Mouse (Mus musculus): Measurements from ENCODE around the gene Dnajc28. TPM values are rescaled to one million over a fixed set of nuclear protein-coding genes. Genes with fewer than 3 reads are reported as not detected.

The Dnajc28 gene
- polyA plus RNA-seq, 1 experiment from 2014 or later: 3.8 TPM

- WGBS: 77% methylated on average over 6 of the region's 6 CpGs
- H3K27me3 ChIP-seq (ENCODE audit: insufficient read depth, low read length): no peaks in the 10 kb centered on the region
- H3K4me1 ChIP-seq (ENCODE audit: insufficient read depth, low read length): no peaks in the 10 kb centered on the region
- no peak overlapping the region for H3K9ac ChIP-seq (replicated peaks; ENCODE audit: low read length)
- no peak overlapping the region for H3K4me2 ChIP-seq (replicated peaks; ENCODE audit: low read depth, low read length)
- H3K36me3 ChIP-seq (ENCODE audit: insufficient read depth, low read length): no peaks in the 10 kb centered on the region
- no peak overlapping the region for H3K27ac ChIP-seq (ENCODE audit: low read length)
- H3K4me3 ChIP-seq (ENCODE audit: low read length): no peak overlapping the region
- no peaks in the 10 kb centered on the region for H3K9me3 ChIP-seq (ENCODE audit: low read length)
- ATAC-seq (ENCODE audit: low FRiP score, low TSS enrichment): no peak
Observed at GRCm38 (mm10) chr16:91614552-91614951, 4.3 kb downstream of the Dnajc28 start.

DNA sequence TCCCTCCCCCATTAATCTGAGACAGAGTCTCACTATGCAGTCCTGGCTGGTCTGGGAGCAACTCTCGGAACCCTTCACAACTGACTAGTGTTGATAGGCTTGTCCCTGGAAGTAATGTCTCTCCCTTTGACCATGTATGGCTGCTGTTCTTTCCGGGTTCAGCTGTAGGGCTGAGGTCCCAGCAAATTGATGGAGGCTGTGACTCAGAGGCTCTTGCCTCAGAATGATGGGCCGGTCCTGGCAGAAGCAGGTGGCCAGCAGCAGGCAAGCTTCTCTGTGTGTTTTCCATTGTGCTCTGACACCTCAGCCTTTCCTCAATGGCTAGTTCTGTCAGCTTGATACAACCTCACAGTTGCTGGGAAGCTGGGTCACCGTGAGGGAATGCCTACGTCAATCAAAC is 6.3 kb downstream of the Dnajc28 start:
- no peak overlapping the region for H3K4me3 ChIP-seq (ENCODE audit: low read length)
- H3K9me3 ChIP-seq (ENCODE audit: low read length): no peaks in the 10 kb centered on the region
- no peaks in the 10 kb centered on the region for H3K4me1 ChIP-seq (ENCODE audit: insufficient read depth, low read length)
- H3K36me3 ChIP-seq (ENCODE audit: insufficient read depth, low read length): no peaks in the 10 kb centered on the region
- no peaks in the 10 kb centered on the region for H3K27me3 ChIP-seq (ENCODE audit: insufficient read depth, low read length)
- no peak overlapping the region for H3K4me2 ChIP-seq (replicated peaks; ENCODE audit: low read depth, low read length)
- no peak for ATAC-seq (ENCODE audit: low FRiP score, low TSS enrichment)
- no peak overlapping the region for H3K27ac ChIP-seq (ENCODE audit: low read length)
- 52% methylated on average over 5 of the region's 5 CpGs for WGBS
- H3K9ac ChIP-seq (replicated peaks; ENCODE audit: low read length): no peak overlapping the region

- no peaks in the 10 kb centered on the region for H3K36me3 ChIP-seq (ENCODE audit: insufficient read depth, low read length)
- no peak overlapping the region for H3K9ac ChIP-seq (replicated peaks; ENCODE audit: low read length)
- H3K9me3 ChIP-seq (ENCODE audit: low read length): no peaks in the 10 kb centered on the region
- ATAC-seq (ENCODE audit: low FRiP score, low TSS enrichment): no peak
- H3K27me3 ChIP-seq (ENCODE audit: insufficient read depth, low read length): no peaks in the 10 kb centered on the region
- no peak overlapping the region for H3K4me3 ChIP-seq (ENCODE audit: low read length)
- H3K4me2 ChIP-seq (replicated peaks; ENCODE audit: low read depth, low read length): no peak overlapping the region
- no peak overlapping the region for H3K27ac ChIP-seq (ENCODE audit: low read length)
- 72% methylated on average over 11 of the region's 11 CpGs for whole genome bisulfite sequencing
- H3K4me1 ChIP-seq (ENCODE audit: insufficient read depth, low read length): no peaks in the 10 kb centered on the region
Observed at GRCm38 (mm10) chr16:91611248-91611647, 7.6 kb downstream of the Dnajc28 start.

- 43% methylated on average over 9 of the region's 9 CpGs for WGBS
- no peak for ATAC-seq (ENCODE audit: low FRiP score, low TSS enrichment)
- Histone ChIP-seq H3K9me3 (ENCODE audit: low read length) (no peaks in the 10 kb centered on the region), H3K4me2 (replicated peaks; ENCODE audit: low read depth, low read length) (no peak overlapping the region), H3K4me3 (ENCODE audit: low read length) (no peak overlapping the region), H3K36me3 (ENCODE audit: insufficient read depth, low read length) (no peaks in the 10 kb centered on the region), H3K9ac (replicated peaks; ENCODE audit: low read length) (no peak overlapping the region), H3K27ac (ENCODE audit: low read length) (no peak overlapping the region), H3K4me1 (ENCODE audit: insufficient read depth, low read length) (no peaks in the 10 kb centered on the region), H3K27me3 (ENCODE audit: insufficient read depth, low read length) (no peaks in the 10 kb centered on the region)
Observed at GRCm38 (mm10) chr16:91609501-91610245, 9.2 kb downstream of the Dnajc28 start.

DNA sequence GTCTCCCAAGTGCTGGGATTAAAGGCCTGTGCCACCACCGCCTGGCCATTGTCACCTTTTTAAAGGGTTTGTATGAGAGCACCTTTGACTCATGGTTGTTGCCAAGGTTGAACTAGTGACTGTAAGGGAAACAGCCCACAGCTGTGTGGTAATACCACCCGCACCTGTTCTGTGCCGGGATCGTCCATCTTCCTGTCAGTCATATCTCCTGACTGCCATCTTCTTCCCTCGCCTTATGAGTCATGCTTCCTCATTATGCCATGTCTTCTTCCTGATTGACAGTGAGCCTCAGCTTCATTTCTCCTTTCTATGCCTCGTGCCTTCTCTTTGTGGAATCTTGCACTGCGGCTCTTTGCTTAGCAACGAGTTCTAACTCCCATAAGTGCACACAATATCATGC is 11.9 kb downstream of the Dnajc28 start:
- Histone ChIP-seq H3K27me3 (ENCODE audit: insufficient read depth, low read length) (no peaks in the 10 kb centered on the region), H3K27ac (ENCODE audit: low read length) (no peak overlapping the region), H3K9ac (replicated peaks; ENCODE audit: low read length) (no peak overlapping the region), H3K4me1 (ENCODE audit: insufficient read depth, low read length) (no peaks in the 10 kb centered on the region), H3K4me3 (ENCODE audit: low read length) (no peak overlapping the region), H3K9me3 (ENCODE audit: low read length) (no peaks in the 10 kb centered on the region), H3K36me3 (ENCODE audit: insufficient read depth, low read length) (no peaks in the 10 kb centered on the region), H3K4me2 (replicated peaks; ENCODE audit: low read depth, low read length) (no peak overlapping the region)
- 85% methylated on average over 8 of the region's 8 CpGs for WGBS
- ATAC-seq (ENCODE audit: low FRiP score, low TSS enrichment): no peak

DNA sequence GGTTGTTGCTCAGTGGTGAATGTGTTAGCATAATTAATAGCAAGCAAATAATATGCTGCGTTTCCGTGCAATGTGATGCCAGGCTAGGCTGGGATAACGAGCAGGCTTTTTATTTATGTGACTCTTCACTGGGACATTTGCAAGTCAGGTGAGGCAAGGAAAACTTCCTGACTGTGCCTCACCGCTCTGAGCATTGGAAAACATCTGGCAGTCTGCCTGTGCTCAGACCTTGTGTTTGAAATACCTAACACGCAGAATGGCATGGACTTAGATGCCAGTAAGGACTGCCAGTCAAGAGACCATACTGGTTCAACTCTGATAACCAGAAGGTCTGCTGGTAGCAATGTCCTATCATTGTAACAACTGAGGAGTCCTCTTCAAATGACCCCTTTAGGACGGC is 13.7 kb downstream of the Dnajc28 start:
- no peak overlapping the region for H3K9ac ChIP-seq (replicated peaks; ENCODE audit: low read length)
- H3K4me1 ChIP-seq (ENCODE audit: insufficient read depth, low read length): no peaks in the 10 kb centered on the region
- H3K36me3 ChIP-seq (ENCODE audit: insufficient read depth, low read length): no peaks in the 10 kb centered on the region
- no peak overlapping the region for H3K27ac ChIP-seq (ENCODE audit: low read length)
- H3K4me2 ChIP-seq (replicated peaks; ENCODE audit: low read depth, low read length): no peak overlapping the region
- H3K4me3 ChIP-seq (ENCODE audit: low read length): no peak overlapping the region
- no peak for ATAC-seq (ENCODE audit: low FRiP score, low TSS enrichment)
- peaks cover 4% of the 10 kb centered on the region; the same call in 1 of the 2 replicates for H3K27me3 ChIP-seq (ENCODE audit: insufficient read depth, low read length)
- WGBS: 75% methylated on average over 6 of the region's 6 CpGs
- no peaks in the 10 kb centered on the region for H3K9me3 ChIP-seq (ENCODE audit: low read length)

DNA sequence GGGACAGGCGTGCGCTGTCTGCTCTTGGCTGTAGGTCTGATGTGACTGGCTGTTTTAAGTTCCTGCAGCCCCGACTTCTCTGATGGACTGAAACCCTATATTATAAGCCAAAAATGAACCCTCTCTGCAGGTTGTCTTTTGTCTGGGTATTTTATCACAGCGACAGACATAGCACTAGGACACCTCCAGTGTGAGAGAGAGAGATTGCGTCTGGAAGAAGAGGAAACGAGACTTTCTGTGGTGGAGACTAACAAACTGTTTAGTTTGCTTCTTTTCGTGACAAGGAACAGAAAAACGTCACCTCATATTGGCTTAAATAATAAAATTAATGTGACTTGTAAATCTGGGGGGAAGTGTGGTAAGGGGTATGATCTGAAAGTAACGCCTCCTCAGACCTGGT is 17.1 kb downstream of the Dnajc28 start:
- 44% methylated on average over 9 of the region's 9 CpGs for WGBS

DNA sequence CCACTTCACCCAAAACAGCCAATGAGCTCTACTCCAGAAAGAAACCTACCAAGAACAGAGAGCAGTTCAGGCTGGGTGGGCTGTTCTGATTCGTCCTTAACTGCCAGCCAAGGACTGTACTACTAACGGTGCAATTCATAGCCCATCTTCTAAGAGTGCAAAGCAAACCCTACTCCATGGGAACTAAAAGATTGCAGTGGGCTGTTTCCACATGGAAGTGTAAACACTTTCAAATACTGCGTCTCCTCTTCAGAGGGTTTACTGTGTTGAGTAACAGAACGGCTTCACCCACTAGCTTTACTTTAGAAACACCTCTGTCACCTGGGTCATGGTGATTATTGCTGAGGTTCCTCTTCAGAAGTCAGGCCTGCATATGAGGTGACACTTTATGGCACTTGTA is 17.7 kb downstream of the Dnajc28 start:
- ATAC-seq (ENCODE audit: low FRiP score, low TSS enrichment): no peak
- H3K4me2 ChIP-seq (replicated peaks; ENCODE audit: low read depth, low read length): no peak overlapping the region
- 31% methylated on average over 4 of the region's 4 CpGs for WGBS

More for the DNA sequence above, 17.1 kb downstream of the Dnajc28 start:
- ATAC-seq (ENCODE audit: low FRiP score, low TSS enrichment): no peak
- H3K27ac ChIP-seq (ENCODE audit: low read length): no peak overlapping the region
- H3K9me3 ChIP-seq (ENCODE audit: low read length): no peaks in the 10 kb centered on the region
- H3K4me3 ChIP-seq (ENCODE audit: low read length): no peak overlapping the region
- no peaks in the 10 kb centered on the region for H3K36me3 ChIP-seq (ENCODE audit: insufficient read depth, low read length)
- H3K4me1 ChIP-seq (ENCODE audit: insufficient read depth, low read length): peaks cover 2% of the 10 kb centered on the region
- H3K4me2 ChIP-seq (replicated peaks; ENCODE audit: low read depth, low read length): no peak overlapping the region
- H3K27me3 ChIP-seq (ENCODE audit: insufficient read depth, low read length): peaks cover 12% of the 10 kb centered on the region
- no peak overlapping the region for H3K9ac ChIP-seq (replicated peaks; ENCODE audit: low read length)

GRCm38 (mm10) chr16:91599242-91599641 is 19.6 kb downstream of the Dnajc28 start:
- Histone ChIP-seq H3K27ac (ENCODE audit: low read length) (no peak overlapping the region), H3K9ac (replicated peaks; ENCODE audit: low read length) (no peak overlapping the region), H3K4me1 (ENCODE audit: insufficient read depth, low read length) (peaks cover 13% of the 10 kb centered on the region), H3K27me3 (ENCODE audit: insufficient read depth, low read length) (peaks cover 12% of the 10 kb centered on the region), H3K4me3 (ENCODE audit: low read length) (no peak overlapping the region), H3K36me3 (ENCODE audit: insufficient read depth, low read length) (no peaks in the 10 kb centered on the region), H3K9me3 (ENCODE audit: low read length) (no peaks in the 10 kb centered on the region), H3K4me2 (replicated peaks; ENCODE audit: low read depth, low read length) (no peak overlapping the region)
- no peak for ATAC-seq (ENCODE audit: low FRiP score, low TSS enrichment)

More for the DNA sequence above, 17.7 kb downstream of the Dnajc28 start:
- peaks cover 12% of the 10 kb centered on the region for H3K27me3 ChIP-seq (ENCODE audit: insufficient read depth, low read length)
- H3K9ac ChIP-seq (replicated peaks; ENCODE audit: low read length): no peak overlapping the region
- no peak overlapping the region for H3K27ac ChIP-seq (ENCODE audit: low read length)
- H3K4me3 ChIP-seq (ENCODE audit: low read length): no peak overlapping the region
- H3K9me3 ChIP-seq (ENCODE audit: low read length): no peaks in the 10 kb centered on the region
- peaks cover 7% of the 10 kb centered on the region for H3K4me1 ChIP-seq (ENCODE audit: insufficient read depth, low read length)
- H3K36me3 ChIP-seq (ENCODE audit: insufficient read depth, low read length): no peaks in the 10 kb centered on the region

GRCm38 (mm10) chr16:91597672-91598010 is 21.2 kb downstream of the Dnajc28 start, which contains the start of gene Tmem50b:
Tmem50b (minus strand) TSS chr16:91597800.
- H3K27ac ChIP-seq (ENCODE audit: low read length): 0 out of 2 replicates have a peak within 1 kb of the TSS, but pooled peaks have one; percentile 50
- H3K9me3 ChIP-seq (ENCODE audit: low read length): no peaks in the 10 kb centered on the region
- peaks cover 12% of the 10 kb centered on the region for H3K27me3 ChIP-seq (ENCODE audit: insufficient read depth, low read length)
- H3K36me3 ChIP-seq (ENCODE audit: insufficient read depth, low read length): no peaks in the 10 kb centered on the region
- H3K4me1 ChIP-seq (ENCODE audit: insufficient read depth, low read length): peaks cover 24% of the 10 kb centered on the region
- peak within 1 kb of the TSS; percentile 96 for H3K4me2 ChIP-seq (replicated peaks; ENCODE audit: low read depth, low read length)
- peak; percentile 99 for ATAC-seq (ENCODE audit: low FRiP score, low TSS enrichment)
- H3K9ac ChIP-seq (replicated peaks; ENCODE audit: low read length): peak within 1 kb of the TSS; percentile 78
- H3K4me3 ChIP-seq (ENCODE audit: low read length): peak within 1 kb of the TSS; percentile 85
- WGBS: 0% methylated on average over 33 of the region's 34 CpGs
